23 mouse cellular contexts compared by ENCODE assay signal in the genomic region with DNA sequence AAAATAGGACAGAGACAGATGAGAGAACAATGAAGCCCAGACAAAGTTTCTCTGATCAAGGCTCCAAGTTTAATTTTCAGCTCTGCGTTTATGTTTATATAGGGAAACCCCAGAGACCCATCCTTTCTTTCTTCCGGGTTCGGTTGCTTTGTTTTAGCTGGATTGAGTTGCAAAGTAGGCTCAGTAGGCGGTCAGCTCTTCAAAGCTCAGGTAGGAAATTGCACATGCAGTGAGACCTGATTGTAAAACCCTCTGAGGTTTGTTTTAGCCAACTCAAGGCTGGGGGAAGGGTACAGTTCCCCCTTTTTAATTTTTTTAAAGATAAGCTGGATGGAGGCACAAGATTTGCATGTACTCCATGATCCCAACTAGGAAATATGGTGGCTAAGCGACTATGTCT. TPM values are rescaled to one million over a fixed set of nuclear protein-coding genes. Genes with fewer than 3 reads are reported as not detected.
DNase-seq lines count a peak whose midpoint lies in the region; ATAC-seq lines count a peak whose summit lies in the region.
"Had no signal": no experiment of that assay in that cellular context is flagged by ENCODE, and none has a peak within 500 bp of the region (broad histone marks: within the 10 kb centered on the region; RNA-seq: fewer than 3 reads in every experiment).

No protein-coding gene starts in this region.

- DNase-seq in ES-CJ7 (ENCODE audit: low read depth, low spot score) = peak; percentile 73
- DNase-seq in R1 (ENCODE audit: low read depth, low spot score) = peak; percentile 62
- peak; percentile 54 for DNase-seq in ZHBTc4 (ENCODE audit: low read depth, low spot score)
- no peak for DNase-seq in spleen, adult 18-20 months
- no peak for DNase-seq in kidney, adult 18-20 months
- DNase-seq in urinary bladder, postnatal 10 days (ENCODE audit: low spot score) = no peak
- no peak for DNase-seq in lung, postnatal 36 days
- DNase-seq: adrenal gland, adult 2 months; adrenal gland, adult 8-10 months; adrenal gland, postnatal 10 days; adrenal gland, postnatal 14 days; adrenal gland, postnatal 25 days; adrenal gland, postnatal 36 days; B cell, adult 2 months; cerebellum, adult 11 months; cerebellum, adult 11-12 months; cerebellum, adult 18-20 months; cerebellum, adult 2 months; cerebellum, adult 8-10 months had no signal

- ATAC-seq in megakaryocyte, adult 5-6 weeks (ENCODE audit: poor library complexity, severe bottlenecking) = peak; percentile 86
- ATAC-seq: activated CD4-positive, CD25-positive, alpha-beta regulatory T cell, adult 4 months; CD4-positive, CD25-positive, alpha-beta regulatory T cell, adult 4 months; Patski had no signal

RNA-seq across cellular contexts. Expression of a gene that starts 16.8 kb away (rescaled TPM):
- 17.8 and 23.9 TPM in 2 replicates for total RNA-seq in megakaryocyte, adult 5-6 weeks (2015)
- total RNA-seq in megakaryocyte, adult 5-6 weeks (2017) = 24.6 and 26.3 TPM in 2 replicates

Comparison
In these comparisons a context has a peak if more than half of its experiments do, and no peak if none do; other contexts are left out.
1. DNase-seq: peak in ES-CJ7 (single experiment), R1 (single experiment) and ZHBTc4 (single experiment); none in spleen, adult 18-20 months (0 of 2), kidney, adult 18-20 months (single experiment), urinary bladder, postnatal 10 days (single experiment) and lung, postnatal 36 days (single experiment).